Mouse (Mus musculus): ENCODE results near the gene Smyd3. TPM values are rescaled to one million over a fixed set of nuclear protein-coding genes. Genes with fewer than 3 reads are reported as not detected.

The Smyd3 gene
- total RNA-seq, 4 experiments from 2014 or later, result 25.1 to 28.9 (median 26.2) TPM

DNA sequence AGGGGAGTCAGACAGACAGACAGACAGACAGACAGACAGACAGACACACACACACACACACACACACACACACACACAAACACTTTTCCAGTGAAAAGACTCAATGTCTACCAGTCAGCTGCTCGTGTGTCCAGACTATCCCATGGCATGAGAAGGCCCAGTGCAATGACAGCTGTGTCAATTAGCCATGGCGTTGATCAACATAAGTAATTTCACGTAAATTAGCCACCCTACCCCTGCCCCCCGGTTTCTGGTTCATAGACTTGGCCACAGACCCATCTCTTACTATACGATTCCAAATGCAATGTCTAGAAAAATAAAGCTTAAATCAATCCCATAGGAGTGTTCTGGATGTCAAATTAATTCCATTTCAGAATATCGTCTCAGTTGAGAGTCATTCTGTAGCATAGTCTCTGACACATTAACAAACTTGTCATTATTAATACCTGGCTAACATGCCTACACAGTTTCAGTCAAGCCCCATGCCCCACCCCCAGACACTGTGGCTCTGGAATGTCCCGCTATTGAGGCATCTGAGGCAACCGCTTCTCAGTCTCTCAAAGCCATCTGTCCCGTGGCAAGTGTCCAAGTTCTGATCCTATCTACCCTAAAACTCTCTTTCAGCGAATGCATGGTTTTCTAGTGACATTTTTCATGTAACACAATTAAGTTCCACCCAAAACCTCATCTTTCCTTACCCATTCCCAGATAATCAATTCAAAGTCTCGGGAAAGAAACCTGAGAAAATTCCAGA lies 395.2 kb downstream of the Smyd3 start:
- peak; percentile 15 to 18 for DNase-seq (ENCODE audit: low spot score in 2 of 2)

DNA sequence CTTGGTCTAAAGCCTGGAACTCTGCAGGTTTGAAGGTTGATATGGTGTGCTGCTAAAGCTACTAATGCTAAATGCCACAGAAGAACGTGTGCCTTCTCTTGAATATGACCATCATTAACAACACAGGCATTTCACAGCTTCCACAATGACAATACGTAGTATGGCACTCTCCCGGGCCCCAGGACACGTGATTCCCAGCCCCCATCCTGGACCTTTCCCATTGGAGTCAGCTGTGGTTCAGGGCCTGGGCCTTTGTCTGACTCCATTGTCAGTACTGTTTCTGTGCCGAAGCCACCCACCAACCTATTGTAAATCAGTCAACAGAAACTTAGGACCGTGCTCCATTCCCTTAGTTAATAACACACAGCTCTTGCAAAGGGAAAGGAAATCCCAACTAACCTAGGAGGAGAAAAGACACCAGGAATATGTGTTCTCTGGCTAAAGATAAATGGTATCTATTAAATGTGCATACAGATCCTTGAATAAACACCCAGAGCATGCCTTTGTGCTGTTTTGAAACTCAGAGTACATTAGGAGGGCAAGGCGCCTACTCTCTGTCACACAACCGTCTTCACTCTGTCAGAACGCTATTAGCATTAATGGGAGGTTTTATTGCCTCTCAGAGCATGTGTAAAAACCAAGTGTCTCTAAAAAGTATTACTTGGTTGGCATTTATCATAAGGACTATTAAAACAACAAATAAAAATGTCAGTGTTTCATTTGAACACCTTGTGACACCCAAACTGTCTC lies 397.4 kb downstream of the Smyd3 start:
- no peak for DNase-seq (ENCODE audit: low spot score in 2 of 2)

DNA sequence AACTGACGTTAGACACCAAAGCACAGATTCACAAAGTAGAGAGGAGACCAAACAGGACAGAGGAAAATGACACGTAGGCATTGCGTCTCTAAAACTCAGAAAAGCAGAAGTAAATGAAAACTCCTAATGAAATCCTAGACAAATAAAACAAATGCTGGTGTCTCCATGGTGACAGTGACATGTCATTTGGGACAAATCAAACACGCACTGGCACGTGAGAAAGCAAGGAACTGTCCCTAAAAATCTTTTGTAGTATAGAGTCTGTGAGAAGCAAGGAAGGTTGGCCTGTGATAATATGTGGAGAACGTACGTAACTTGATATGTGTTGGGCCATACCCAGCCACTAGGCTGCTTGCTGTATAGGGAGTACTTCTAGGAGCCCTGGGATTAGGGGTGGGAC lies 399.2 kb downstream of the Smyd3 start:
- no peak for DNase-seq (ENCODE audit: low spot score in 2 of 2)

DNA sequence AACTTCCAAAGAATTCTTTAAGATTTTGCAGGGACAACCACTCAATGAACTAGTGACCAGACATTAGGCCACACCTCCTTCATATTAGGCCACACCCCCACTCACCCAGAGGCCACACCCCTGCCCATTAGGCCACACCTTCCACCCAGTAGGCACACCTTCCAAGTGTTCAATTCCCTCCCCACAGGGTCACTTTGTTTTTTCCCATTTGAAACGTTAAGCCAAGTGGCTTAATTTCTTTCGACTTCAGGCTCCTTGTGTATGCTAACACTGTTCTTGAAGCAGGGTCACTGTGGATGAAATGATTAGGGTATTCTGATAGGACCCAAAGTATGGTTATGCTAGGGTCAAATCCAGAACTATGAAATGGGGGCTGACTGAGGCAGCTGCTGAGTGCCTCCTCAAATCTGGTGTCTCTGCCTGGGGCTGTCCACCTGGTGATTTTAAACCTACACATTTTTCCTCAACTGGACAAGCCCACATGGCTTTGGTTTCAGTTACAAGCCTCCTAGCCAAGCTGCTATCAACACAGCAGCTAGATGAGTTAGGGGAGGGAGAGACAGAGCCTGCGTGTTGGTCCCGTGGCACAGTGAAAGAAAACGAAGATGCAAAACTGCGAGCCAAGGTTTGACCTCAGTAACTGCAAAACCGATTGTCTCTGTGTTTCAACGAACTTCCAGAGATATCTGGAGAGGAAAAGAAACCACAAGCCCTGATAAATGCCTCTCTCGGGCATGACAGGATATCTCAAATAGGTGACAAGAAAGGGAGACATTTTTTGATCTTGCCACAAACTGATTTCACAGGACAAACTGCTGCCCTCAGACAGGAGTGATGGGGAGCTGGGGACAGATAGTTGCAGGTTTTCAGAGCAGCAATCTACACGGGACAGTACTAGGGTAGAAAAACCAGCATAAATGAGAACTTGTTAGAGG lies 400.8 kb downstream of the Smyd3 start:
- no peak for DNase-seq (ENCODE audit: low spot score in 2 of 2)

DNA sequence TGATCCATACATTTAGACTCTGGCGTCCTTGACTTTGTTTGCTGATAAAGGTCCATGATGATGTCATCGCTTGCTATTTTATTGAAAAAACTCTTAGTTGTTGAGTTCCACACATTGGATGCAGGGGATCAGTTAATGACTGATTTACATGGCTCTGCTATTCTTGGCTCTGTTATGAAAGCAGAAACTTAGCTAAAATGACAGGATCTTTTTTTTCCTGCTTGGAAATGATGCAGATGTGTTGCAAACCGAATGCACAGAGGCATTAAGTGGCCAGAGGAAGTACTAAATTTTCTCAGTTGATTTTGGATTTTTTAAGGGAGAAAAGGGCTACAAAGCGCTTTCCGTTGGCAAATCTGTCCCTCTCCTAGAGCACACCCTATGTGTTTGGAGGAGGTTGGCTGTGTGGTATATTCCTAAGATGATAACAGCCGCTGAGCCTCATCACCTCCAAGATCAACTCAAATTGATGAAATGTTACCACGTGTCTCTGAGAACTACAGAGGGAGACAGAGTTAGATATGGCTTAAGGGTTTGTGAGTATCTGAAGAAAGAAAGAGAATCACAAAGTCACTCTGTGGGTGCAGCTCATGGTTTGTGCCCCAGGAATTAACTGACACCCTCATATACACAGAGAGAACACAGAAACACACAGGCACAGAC lies 402.9 kb downstream of the Smyd3 start:
- no peak for DNase-seq (ENCODE audit: low spot score in 2 of 2)

DNA sequence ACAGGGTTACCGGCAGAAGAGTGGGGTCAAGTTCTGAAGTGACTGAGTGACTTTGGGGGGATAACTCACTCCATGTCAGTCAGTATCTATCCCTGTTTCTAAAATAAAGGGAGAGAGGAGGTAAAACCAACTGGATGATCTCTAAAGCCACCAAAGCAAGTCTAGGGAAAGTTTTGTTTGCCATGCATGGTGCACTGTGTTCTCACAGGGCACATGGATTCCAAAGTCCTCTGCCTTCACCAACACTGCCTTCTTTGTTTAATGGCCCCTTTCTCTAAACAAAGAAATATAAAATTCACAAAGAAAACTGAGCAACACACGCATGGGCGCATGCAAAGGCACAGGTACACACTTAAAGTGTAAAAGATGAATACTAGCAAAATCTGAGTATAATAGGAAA lies 403.5 kb downstream of the Smyd3 start:
- no peak for DNase-seq (ENCODE audit: low spot score in 2 of 2)

DNA sequence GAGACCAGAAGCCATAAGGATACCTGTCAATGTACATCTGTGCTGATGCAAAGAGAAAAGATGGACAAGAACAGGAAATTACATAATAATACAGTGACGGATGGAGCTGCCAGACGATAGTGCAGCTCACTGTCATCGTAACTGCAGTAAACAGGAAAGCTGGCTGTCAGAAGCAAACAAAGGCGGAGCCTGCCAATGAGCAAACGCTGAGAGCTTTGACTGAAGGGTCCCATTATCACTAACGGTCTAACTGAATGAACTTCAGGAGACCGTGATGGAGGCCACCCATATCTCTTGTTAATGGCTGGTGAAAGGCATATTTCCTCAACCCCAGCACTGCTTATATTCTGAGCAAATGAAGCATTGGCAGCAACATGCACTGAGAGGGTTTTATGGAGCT lies 409.1 kb downstream of the Smyd3 start:
- DNase-seq (ENCODE audit: low spot score in 2 of 2), result peak in 1 of 2 experiments; percentile 10

DNA sequence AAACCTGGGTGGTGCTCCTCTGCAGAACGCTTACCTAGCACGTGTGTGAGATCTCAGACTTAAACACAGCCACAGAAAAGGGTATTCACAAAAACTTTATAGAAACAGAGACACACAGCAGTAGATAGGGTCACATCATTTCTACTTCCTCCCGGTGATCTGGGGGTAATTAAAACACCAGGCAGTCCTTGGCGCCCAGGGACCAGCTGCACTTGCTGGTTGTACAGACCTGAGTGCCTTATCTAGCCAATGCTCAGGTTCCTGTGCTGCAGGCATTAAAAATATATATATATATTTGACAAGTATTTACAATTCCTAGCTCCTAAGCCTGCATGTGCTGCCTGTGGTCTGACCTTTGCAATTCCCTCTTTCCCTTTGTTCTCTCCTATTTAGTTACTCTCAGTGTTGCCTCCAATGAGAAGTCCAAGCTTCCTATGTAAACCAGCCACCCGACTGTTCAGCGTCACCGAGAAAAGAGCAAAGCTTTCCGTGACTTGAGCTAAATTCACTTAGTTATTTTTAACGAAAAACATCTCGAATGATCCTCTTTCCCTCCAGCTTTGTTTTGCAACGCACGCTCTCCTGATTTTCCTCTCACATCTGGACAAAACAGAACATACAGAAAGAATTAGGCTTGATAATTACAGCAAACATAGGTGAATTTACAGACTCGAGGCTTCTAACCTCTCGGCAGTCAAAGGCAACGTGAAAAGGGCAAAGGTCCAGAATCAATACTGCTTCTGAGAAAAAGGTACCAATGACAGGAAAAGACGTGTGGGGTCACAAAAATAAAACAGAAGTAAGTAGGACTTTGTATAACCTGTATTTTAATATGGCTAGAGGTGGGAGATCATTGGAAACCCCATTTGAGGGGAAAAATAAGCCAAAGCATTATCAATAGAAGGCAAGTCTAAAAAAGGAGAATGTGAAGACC lies 409.8 kb downstream of the Smyd3 start:
- DNase-seq (ENCODE audit: low spot score in 2 of 2), result no peak

DNA sequence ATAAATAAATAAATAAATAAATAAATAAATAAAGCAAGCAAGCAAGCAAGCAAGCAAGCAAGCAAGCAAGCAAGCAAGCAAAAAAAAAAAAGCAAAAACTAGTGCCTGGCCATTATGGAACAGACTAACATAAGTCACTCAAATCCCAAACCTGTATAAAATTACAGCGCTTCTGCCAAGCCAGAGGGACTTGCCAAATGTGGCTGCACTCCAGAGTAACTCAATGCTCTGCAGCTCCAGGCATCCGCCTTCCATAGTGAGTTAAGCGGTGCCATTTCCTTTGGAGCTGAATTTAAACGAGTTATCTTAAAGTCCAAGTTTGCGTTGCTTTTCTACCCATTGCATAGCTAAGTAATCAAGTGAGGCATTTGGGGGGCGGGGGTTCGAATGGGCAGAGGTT lies 410.6 kb downstream of the Smyd3 start:
- DNase-seq (ENCODE audit: low spot score in 2 of 2), result no peak

DNA sequence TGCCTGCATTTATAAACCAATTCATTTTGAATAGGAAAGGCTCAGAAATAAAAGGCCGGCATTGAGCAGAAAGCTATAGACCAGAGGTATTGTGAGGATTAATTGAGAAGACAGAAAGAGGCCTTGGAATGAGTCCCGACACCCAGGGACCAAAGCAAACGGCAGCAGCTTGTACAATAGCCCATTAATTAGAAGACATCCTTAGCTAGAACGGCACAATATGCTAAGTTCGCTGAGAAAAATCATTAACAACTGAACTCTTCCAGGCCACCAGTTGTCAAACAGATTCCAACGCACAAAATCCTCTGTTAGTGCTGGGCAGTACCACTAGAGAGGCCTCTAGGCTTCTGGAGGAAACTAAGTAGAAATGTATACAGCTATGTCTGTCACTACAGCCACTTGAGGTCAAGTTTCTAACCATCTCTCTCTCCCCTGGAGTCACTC lies 411.1 kb downstream of the Smyd3 start:
- DNase-seq (ENCODE audit: low spot score in 2 of 2), result no peak

DNA sequence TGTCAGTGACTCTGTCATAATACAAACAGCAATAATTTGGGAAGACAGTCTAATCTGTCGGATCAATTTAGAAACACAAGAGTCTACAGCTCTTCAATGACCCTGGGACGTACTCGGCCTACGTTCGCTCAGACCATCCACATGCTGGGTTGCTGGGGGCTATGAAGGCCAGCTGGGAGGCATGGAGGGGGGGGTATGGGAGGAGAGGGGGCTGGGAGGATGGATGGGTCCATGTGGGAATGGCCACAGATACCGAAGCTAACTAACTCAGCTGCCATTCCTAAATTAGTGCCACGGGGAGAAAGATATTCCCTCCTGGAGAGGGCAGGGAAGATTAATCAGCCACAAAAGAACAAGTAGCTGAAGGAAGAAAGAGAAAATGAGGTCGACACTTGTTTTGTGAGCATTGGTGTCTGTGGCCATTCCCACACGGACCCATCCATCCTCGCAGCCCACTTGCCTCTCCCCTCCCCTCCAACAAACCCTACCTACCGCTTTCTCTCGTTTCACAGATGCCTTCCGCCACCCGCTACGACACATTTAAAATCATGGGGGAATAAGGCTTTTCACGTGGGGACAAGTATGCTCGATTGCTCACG lies 411.6 kb downstream of the Smyd3 start:
- DNase-seq (ENCODE audit: low spot score in 2 of 2), result no peak

DNA sequence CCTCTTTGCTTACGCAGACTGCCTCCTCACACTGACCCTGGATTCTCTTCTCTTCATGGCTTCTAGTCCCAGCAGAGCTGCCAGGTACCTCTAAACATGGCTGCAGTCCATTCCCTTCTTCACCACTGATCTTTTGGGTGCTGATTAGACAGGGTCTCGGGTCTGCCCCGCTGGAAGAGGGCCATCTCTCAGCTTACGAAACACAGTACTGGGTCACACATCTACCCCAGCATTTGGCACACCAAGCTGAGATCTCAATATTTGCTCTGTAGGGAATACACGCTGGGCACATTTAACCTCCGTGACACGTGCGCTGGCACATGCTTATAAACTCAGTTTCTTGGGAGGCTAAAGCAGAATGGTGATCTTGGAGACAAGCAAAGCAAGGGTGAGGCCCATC lies 413.4 kb downstream of the Smyd3 start:
- DNase-seq (ENCODE audit: low spot score in 2 of 2), result no peak

DNA sequence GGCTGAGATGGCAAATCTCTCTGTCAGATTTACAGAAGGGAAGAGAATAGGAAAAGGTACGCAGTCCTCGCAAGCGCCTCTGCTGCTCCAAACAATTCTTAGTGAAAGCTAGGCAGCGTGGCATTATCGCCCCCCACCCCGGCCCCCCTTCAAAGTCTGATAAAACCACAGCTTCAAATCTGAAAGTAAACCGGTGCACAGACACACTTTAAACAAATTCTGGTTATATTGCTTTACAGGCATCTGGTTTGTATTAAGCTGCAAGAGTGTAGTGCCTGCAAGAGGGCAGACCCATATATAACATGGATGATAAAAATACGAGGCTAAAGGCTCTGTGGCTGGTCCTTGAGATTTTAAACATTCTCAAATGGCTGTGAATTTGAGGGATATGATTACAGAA lies 420.8 kb downstream of the Smyd3 start:
- no peak for DNase-seq (ENCODE audit: low spot score in 2 of 2)

DNA sequence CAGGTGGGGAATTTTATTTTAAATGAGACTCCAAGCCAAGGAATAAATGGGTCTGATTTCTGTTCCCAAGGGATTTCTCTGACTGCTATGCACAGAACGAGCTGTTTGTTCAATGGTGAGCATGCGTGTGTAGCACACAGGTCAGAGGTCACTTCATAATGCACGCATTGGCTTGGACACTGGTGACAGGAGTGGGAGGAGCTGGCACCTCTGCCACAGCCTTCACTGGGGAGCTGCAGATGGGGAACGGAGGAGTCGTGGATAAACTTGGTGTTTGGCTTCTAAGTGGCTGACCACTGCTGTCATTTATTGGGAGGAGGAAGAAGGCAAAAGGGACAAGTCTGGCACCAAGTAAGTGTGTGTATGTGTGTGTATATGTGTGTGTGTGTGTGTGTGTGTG lies 421.5 kb downstream of the Smyd3 start:
- DNase-seq (ENCODE audit: low spot score in 2 of 2), result no peak

DNA sequence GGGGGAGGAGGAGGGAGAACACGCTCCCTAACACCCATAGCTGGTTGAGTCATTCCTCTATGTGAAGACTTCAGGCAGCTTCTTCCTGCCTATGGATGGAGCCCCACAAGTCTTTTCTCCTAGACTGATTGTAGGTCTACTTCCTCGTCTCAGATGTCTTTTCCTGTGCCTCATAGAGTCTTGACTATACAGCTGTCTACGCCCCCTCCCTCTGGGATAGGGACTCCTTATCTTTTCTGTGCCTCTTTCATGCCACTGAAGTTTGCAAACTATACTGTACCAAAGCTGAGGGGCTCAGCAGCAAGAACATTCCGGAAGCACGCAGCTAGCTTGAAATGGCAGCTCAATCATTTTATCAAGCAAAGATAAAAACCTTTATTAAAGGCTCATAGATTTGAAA lies 428.7 kb downstream of the Smyd3 start:
- no peak for DNase-seq (ENCODE audit: low spot score in 2 of 2)

DNA sequence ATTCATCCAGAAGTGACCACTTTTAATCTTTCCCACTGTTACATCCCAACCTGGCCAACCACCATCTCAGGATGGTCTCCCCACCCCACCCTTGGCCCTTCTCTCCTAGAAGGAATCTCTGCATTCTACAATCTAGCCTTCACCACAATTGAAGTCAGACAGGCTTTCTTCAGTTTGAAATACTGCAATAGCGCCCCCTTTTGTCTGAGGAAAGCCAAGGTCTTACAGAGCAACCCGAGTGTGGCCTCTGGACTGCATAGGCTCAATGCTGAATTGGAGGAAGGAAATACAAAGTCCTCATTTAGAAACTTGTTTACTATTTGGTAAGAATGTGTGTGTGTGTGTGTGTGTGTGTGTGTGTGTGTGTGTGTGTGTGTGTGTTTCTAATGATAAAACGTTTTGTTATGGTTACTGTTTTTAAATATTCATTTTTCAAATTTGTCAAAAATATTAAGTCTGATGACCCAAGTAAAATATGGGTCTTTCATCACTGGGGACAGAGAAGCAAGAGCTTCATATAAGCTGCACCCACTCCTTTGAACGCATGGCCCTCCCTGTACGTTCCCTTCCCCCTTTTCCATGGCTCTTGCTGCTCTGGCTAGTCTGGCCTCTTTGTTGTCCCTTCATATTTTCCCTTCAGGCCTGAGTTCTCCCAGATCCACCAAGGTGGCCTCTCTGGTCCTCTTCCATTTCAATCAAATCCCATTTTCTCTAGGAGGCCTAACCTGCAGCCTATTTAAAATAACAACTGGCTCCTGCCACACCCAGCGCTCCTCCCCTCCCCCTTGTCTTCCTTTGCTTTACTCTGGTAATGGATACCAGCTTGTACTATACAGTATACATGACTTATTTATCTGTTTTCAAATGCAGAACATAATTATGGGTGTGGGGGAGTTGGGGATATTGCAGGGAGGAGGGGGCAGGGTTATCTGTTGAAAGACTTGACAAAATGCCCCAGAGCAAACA lies 430.5 kb downstream of the Smyd3 start:
- no peak for DNase-seq (ENCODE audit: low spot score in 2 of 2)

DNA sequence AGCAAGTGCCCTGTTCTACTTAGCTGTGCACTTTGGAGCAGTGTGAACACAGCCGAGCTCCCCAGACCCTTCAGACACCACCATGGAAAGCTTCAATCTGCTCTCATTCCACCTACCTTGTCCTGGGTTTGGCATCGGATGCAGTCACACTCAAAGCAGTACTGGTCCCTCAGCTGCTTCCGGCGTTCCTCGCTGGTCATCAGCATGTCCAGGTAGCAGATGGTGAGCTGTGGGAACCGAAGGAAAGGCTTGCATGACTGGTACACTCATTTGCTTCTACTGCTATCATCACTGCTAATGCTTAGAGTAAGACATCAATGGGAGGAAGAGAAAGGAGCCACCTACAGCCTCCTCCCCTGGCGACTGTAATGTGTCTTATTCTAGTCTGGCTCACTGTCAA lies 431.6 kb downstream of the Smyd3 start:
- no peak for DNase-seq (ENCODE audit: low spot score in 2 of 2)

DNA sequence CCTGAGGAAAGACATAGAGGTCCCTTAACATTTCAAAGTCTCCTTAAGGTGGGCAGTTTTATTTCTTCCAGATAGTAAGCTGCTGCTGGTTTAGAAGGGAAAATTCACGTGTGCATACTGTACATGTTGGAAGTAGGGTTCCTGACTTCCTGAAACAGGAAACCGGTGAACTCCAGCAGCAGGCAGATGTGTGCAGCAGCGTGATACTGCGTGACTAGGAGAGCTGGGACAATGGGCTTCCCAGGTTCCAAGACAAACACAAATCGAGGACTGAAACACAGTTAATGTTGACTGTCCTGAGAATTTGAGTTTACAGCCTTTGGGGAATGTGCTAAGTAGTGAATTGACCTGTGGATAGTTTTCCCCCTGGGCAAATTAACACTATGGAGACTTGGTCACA lies 434.7 kb downstream of the Smyd3 start:
- no peak for DNase-seq (ENCODE audit: low spot score in 2 of 2)

DNA sequence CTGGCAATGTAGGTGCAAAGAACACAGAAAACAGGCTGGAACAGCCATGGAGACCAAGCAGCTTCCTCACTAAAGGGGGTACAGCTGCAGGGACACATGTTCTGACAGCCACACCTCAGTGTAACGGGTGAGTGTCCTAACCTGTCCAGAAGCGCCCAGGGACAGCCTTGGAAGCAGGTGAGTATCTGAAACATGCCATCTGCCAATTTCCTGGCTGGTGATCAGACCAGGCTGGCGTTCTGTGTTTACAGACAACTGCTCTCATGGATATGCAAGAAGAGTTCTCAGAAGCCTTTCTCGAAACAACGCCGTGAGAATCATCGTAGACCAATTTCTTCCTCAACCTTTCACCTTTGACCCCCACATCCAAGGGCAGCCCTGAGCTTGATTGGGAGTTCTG lies 444.0 kb downstream of the Smyd3 start:
- no peak for DNase-seq (ENCODE audit: low spot score in 2 of 2)

All from layer of hippocampus, adult 8-10 months (tissue).